Mouse (Mus musculus): ENCODE measurements at regions not wholly inside any gene's neighbourhood (a gene's known extent, or its start where the extent isn't known, plus 50 kb on each side); places are given as distances from the start of the nearest gene placed in this dataset.

DNA sequence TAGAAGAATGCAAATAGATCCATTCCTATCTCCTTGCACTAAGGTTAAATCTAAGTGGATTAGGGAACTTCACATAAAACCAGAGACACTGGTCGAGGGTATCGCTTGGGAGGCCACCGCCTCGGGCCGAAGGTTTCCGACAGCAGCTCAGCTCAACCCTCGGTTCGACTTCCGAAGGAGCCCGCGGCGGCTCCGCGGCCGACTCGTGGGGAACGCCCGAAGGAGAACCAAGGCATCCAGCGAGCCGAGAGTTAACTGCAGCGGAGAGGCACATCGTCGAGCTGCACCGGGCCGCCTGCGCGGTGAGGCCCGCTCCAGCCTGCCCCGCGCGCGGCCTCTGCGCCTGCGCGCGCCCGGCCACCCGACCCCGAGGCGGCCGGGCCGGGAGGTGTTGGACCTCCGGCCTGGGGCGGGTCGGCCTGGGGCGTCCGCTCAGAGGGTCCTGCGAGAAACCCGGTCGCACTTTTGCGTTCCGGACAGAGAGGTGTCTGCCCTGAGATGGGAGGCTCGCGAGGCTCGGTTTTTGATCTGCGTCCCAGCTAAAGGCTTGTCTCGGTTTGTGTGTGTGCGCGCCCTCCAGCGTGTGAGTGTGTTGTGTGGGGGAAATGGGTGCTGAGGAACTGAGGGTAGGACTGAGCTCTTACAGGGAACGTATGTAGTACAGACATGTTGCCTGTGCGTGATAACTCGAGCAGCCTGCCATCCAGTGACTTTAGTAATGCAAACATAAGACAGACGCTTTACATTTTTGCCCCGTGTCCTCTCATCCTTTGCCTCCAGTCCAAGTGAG is 50.9 kb upstream of the Vmn2r9 start:
- DNase-seq = peak; percentile 52

Measured in adrenal gland, adult 2 months (tissue).